Mouse (Mus musculus) CH12.LX (cell line): ENCODE results near the gene Rsph6a. TPM values are rescaled to one million over a fixed set of nuclear protein-coding genes. Genes with fewer than 3 reads are reported as not detected.

Experiments used
- DNase-seq: peaks from one replicate; pipeline ENCODE4 v3.0.0-alpha.2; 2013; ENCODE audit errors: extremely low read depth
- H3K27ac ChIP-seq: 2 replicates; pipeline ENCODE4 v1.5.1; 2012; ENCODE audit warnings: low read depth, mild to moderate bottlenecking, control low read depth, moderate library complexity; ENCODE audit not compliant: insufficient read depth
- H3K27me3 ChIP-seq: replicated peaks from 2 replicates; pipeline ENCODE3; 2012; ENCODE audit warnings: inconsistent platforms
- H3K36me3 ChIP-seq, 2 experiments: replicated peaks in 1 of 2; 2 replicates each; pipeline versions ENCODE3 to v1.6.1; 2012; ENCODE audit warnings: inconsistent platforms in 1 of 2, low read length in 1 of 2, mild to moderate bottlenecking in 1 of 2, mixed read lengths in 1 of 2, moderate library complexity in 1 of 2; ENCODE audit not compliant: control insufficient read depth in 1 of 2, insufficient read depth in 1 of 2
- H3K4me1 ChIP-seq, 2 experiments: 2 replicates each; pipeline ENCODE4 v1.6.1; 2012; ENCODE audit warnings: inconsistent platforms in 1 of 2, moderate library complexity in 1 of 2; ENCODE audit not compliant: insufficient read depth in 2 of 2, control insufficient read depth in 1 of 2
- H3K4me2 ChIP-seq: 2 replicates; pipeline ENCODE4 v1.6.1; 2012; ENCODE audit warnings: low read depth, mild to moderate bottlenecking, control low read depth; ENCODE audit not compliant: poor library complexity, insufficient read depth, severe bottlenecking
- H3K4me3 ChIP-seq, 3 experiments: fragments of 150-350 bp in 1 of 3; sonication (generic) in 1 of 3; replicated peaks in 1 of 3; 2 replicates each; pipeline versions ENCODE3 to v1.5.1; 2011 to 2012; ENCODE audit warnings: low read depth in 2 of 3, low read length in 2 of 3, mild to moderate bottlenecking in 2 of 3, moderate library complexity in 2 of 3, control low read depth in 1 of 3, improper control_type of control experiment in 1 of 3, inconsistent platforms in 1 of 3, mixed read lengths in 1 of 3; ENCODE audit not compliant: poor library complexity in 1 of 3
- H3K79me2 ChIP-seq: replicated peaks from 2 replicates; pipeline ENCODE4 v1.6.1; 2012; ENCODE audit warnings: mild to moderate bottlenecking, moderate library complexity; ENCODE audit not compliant: control insufficient read depth, poor library complexity, insufficient read depth, severe bottlenecking; ENCODE audit errors: extremely low read depth
- H3K9ac ChIP-seq: 2 replicates; pipeline ENCODE4 v1.6.1; 2012; ENCODE audit warnings: low read depth, mild to moderate bottlenecking, control low read depth, moderate library complexity; ENCODE audit not compliant: insufficient read depth
- H3K9me3 ChIP-seq: replicated peaks from 2 replicates; pipeline ENCODE3; 2012; ENCODE audit warnings: low read length, inconsistent platforms, mixed read lengths
- BHLHE40 ChIP-seq: IDR thresholded peaks from 2 replicates; pipeline ENCODE4 v1.6.1; 2011; ENCODE audit warnings: mild to moderate bottlenecking, low read depth, low read length, improper control_type of control experiment
- CHD1 ChIP-seq: IDR thresholded peaks from 2 replicates; pipeline ENCODE4 v1.6.1; 2012; ENCODE audit warnings: low read depth, low read length, improper control_type of control experiment, inconsistent platforms
- ELF1 ChIP-seq: IDR thresholded peaks from 2 replicates; pipeline ENCODE4 v1.6.1; 2014; ENCODE audit warnings: low read depth, mild to moderate bottlenecking, inconsistent platforms, low read length, improper control_type of control experiment
- EP300 ChIP-seq: IDR thresholded peaks from 2 replicates; pipeline ENCODE4 v1.6.1; 2011; ENCODE audit warnings: low read length, improper control_type of control experiment
- ETS1 ChIP-seq: conservative IDR thresholded peaks from 2 replicates; pipeline ENCODE4 v1.6.1; 2012; ENCODE audit warnings: low read depth, mild to moderate bottlenecking, inconsistent platforms, low read length, improper control_type of control experiment, moderate library complexity
- GABPA ChIP-seq: IDR thresholded peaks from 2 replicates; pipeline ENCODE4 v1.6.1; 2012; ENCODE audit warnings: low read depth, low read length, improper control_type of control experiment, inconsistent platforms; ENCODE audit not compliant: insufficient replicate concordance
- MAZ ChIP-seq: IDR thresholded peaks from 2 replicates; pipeline ENCODE4 v1.6.1; 2012; ENCODE audit warnings: low read depth, mild to moderate bottlenecking, inconsistent platforms, low read length, improper control_type of control experiment, moderate library complexity
- MEF2A ChIP-seq: IDR thresholded peaks from 2 replicates; pipeline ENCODE4 v1.6.1; 2014; ENCODE audit warnings: low read depth, mild to moderate bottlenecking, inconsistent platforms, low read length, improper control_type of control experiment, borderline replicate concordance
- POLR2A ChIP-seq: IDR thresholded peaks from 2 replicates; pipeline ENCODE4 v1.6.1; 2011; ENCODE audit warnings: low read depth, mild to moderate bottlenecking, improper control_type of control experiment, low read length
- RAD21 ChIP-seq: IDR thresholded peaks from 2 replicates; pipeline ENCODE4 v1.6.1; 2011; ENCODE audit warnings: low read depth, mild to moderate bottlenecking, low read length, improper control_type of control experiment, moderate library complexity
- RCOR1 ChIP-seq: conservative IDR thresholded peaks from 2 replicates; pipeline ENCODE4 v1.6.1; 2012; ENCODE audit warnings: low read depth, mild to moderate bottlenecking, inconsistent platforms, low read length, improper control_type of control experiment
- SMC3 ChIP-seq: IDR thresholded peaks from 2 replicates; pipeline ENCODE4 v1.6.1; 2011; ENCODE audit warnings: low read depth, low read length, improper control_type of control experiment
- TBP ChIP-seq: conservative IDR thresholded peaks from 2 replicates; pipeline ENCODE4 v1.6.1; 2011; ENCODE audit warnings: low read depth, low read length, improper control_type of control experiment
- TCF12 ChIP-seq: IDR thresholded peaks from 2 replicates; pipeline ENCODE4 v1.6.1; 2014; ENCODE audit warnings: low read depth, mild to moderate bottlenecking, inconsistent platforms, low read length, improper control_type of control experiment
- USF2 ChIP-seq: conservative IDR thresholded peaks from 2 replicates; pipeline ENCODE4 v1.6.1; 2011; ENCODE audit warnings: low read depth, low read length, improper control_type of control experiment
- ZC3H11A ChIP-seq: IDR thresholded peaks from 2 replicates; pipeline ENCODE4 v1.6.1; 2012; ENCODE audit warnings: low read depth, mild to moderate bottlenecking, inconsistent platforms, low read length, improper control_type of control experiment
- dilution Hi-C: fragments of 300-500 bp; cut with MboI; formaldehyde crosslinking; loops from 2 replicates; pipeline ENCODE4 v1.14.3; 2020; ENCODE audit warnings: low sequenced_read_pairs; ENCODE audit not compliant: extremely low pct_unique_long_range_greater_than_20kb, extremely low pct_ligation_motif_present
- in situ Hi-C: fragments of 300-500 bp; cut with MboI; formaldehyde crosslinking; loops from 3 replicates; pipeline ENCODE4 v1.14.3; 2019; ENCODE audit warnings: low sequenced_read_pairs, low pct_ligation_motif_present, low pct_unique_long_range_greater_than_20kb, mixed read lengths
- polyA plus RNA-seq: library from polyadenylated mRNA; unstranded; fragments of >175 nt; gene quantifications from 2 replicates; pipeline ENCODE4 v1.2.1, GENCODE M21; 2012; ENCODE audit warnings: low read depth; ENCODE audit not compliant: insufficient read length
- total RNA-seq, 2 experiments: library from RNA; depleted of rRNA; stranded (reverse); fragments of 300-350 nt in 1 of 2; fragments of >200 nt in 1 of 2; gene quantifications; 2 replicates each; pipeline ENCODE4 v1.2.3; 2012 to 2014

Rsph6a gene
- total and polyA plus RNA-seq, 3 experiments = 0.25 TPM; not detected in 2

DNA sequence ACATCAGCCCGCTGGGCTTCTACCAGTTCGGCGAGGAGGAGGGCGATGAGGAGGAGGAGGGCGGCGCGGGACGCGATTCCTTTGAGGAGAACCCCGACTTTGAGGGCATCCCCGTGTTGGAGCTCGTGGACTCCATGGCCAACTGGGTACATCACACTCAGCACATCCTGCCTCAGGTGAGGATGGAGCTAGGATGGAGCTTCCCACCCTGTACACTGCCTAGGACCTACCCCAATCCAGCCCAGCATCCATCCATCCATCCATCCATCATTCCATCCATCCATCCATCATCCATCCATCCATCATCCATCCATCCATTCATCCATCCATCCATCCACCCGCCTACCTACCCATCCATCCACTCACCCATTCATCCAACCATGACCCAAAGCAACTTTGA lies 11.4 kb downstream of the Rsph6a start:
- H3K9ac ChIP-seq = no peak overlapping the region
- no peak for DNase-seq
- no peak for TF ChIP-seq EP300
- no peak for TF ChIP-seq MEF2A
- no peak for TF ChIP-seq MAZ
- no peak for TF ChIP-seq ETS1
- no peak for TF ChIP-seq BHLHE40
- TF ChIP-seq ZC3H11A = no peak
- no peak for TF ChIP-seq TCF12
- no peak for TF ChIP-seq GABPA
- no peak for TF ChIP-seq RAD21
- no peak for TF ChIP-seq SMC3
- H3K27ac ChIP-seq = no peak overlapping the region
- H3K4me2 ChIP-seq = no peak overlapping the region
- in situ Hi-C loops (no loop called here), dilution Hi-C loops (no loop called here)
- no peaks in the 10 kb centered on the region for H3K4me1 ChIP-seq
- no peak overlapping the region for H3K4me3 ChIP-seq
- H3K36me3 ChIP-seq = peaks cover 0 to 33% of the 10 kb centered on the region in 2 experiments
- H3K79me2 ChIP-seq = no peaks in the 10 kb centered on the region
- peaks cover 2% of the 10 kb centered on the region for H3K9me3 ChIP-seq
- H3K27me3 ChIP-seq = no peaks in the 10 kb centered on the region

DNA sequence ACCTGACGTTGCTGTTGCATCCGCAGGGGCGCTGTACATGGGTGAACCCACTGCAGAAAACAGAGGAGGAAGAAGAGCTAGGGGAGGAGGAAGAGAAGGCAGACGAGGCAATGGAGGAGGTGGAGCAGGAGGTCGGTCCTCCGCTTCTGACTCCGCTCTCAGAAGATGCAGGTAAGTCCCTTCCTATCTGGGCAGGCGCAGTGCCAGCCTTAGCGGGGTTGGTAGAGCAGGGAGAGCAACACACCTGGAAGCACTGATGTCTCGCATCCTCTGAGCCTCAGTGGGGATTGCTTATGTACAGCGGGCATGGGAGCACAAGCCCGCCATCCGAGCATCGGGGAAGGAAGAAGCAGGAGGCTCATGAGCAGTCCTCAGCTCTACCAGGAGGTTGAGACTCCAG lies 12.6 kb downstream of the Rsph6a start:
- in situ Hi-C loops = no loop called here

DNA sequence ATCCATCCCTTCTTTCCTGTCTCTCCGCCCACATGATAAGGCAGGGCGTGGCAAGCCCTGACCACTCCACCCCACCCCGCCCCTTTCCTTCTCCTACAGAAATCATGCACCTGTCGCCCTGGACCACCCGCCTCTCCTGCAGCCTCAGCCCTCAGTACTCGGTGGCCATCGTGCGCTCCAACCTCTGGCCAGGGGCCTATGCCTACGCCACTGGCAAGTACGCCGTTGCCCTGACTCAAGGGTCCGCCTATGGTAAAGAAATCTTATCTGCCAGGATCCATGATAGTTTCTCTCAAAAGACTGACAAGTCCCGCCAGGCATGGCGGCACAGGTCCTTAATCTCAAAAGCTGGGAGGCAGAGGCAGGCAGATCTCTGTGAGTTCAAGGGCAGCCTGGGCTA lies 13.4 kb downstream of the Rsph6a start:
- H3K27me3 ChIP-seq = peaks cover 5% of the 10 kb centered on the region
- H3K36me3 ChIP-seq = peaks cover 0 to 26% of the 10 kb centered on the region in 2 experiments
- DNase-seq = no peak
- in situ Hi-C loops (no loop called here), dilution Hi-C loops (no loop called here)
- H3K4me2 ChIP-seq = no peak overlapping the region
- H3K9me3 ChIP-seq = peaks cover 2% of the 10 kb centered on the region
- H3K4me1 ChIP-seq = no peaks in the 10 kb centered on the region
- no peaks in the 10 kb centered on the region for H3K79me2 ChIP-seq
- H3K27ac ChIP-seq = no peak overlapping the region
- H3K9ac ChIP-seq = no peak overlapping the region
- H3K4me3 ChIP-seq = no peak overlapping the region
- no peak for TF ChIP-seq TBP
- TF ChIP-seq POLR2A = no peak
- no peak for TF ChIP-seq MAZ
- TF ChIP-seq, all 38 proteins: peak for 0

More for the DNA sequence above, 12.6 kb downstream of the Rsph6a start:
- Histone ChIP-seq H3K79me2 (no peaks in the 10 kb centered on the region), H3K9me3 (peaks cover 2% of the 10 kb centered on the region), H3K9ac (no peak overlapping the region), H3K27me3 (no peaks in the 10 kb centered on the region), H3K4me3 (no peak overlapping the region), H3K27ac (no peak overlapping the region), H3K4me1 (no peaks in the 10 kb centered on the region), H3K36me3 (peaks cover 0 to 29% of the 10 kb centered on the region in 2 experiments), H3K4me2 (no peak overlapping the region)
- DNase-seq = no peak
- TF ChIP-seq SMC3 (no peak), TCF12 (no peak), MEF2A (no peak), USF2 (no peak), CHD1 (no peak), GABPA (no peak), ZC3H11A (no peak), ELF1 (no peak), RCOR1 (no peak)
- dilution Hi-C loops = no loop called here
